Mouse (Mus musculus) liver, embryonic 16.5 days (tissue): Measurements from ENCODE around the gene Pnmal1. TPM values are rescaled to one million over a fixed set of nuclear protein-coding genes. Genes with fewer than 3 reads are reported as not detected.

Source experiments
- ATAC-seq: fragments of 200-750 bp; cut with Nextera tagmentation; 2 replicates; pipeline ENCODE4 v1.8.0; 2017; ENCODE audit warnings: low read depth, mild to moderate bottlenecking, moderate number of reproducible peaks, moderate library complexity
- H3K27ac ChIP-seq: fragments of 300-500 bp; sonication (generic); 2 replicates; pipeline ENCODE4 v1.5.1; 2014; ENCODE audit warnings: mild to moderate bottlenecking, low read length
- H3K27me3 ChIP-seq: fragments of 300-500 bp; sonication (generic); 2 replicates; pipeline ENCODE4 v1.6.1; 2014; ENCODE audit warnings: low read depth, low read length, mixed read lengths; ENCODE audit not compliant: control insufficient read depth, insufficient read depth
- H3K36me3 ChIP-seq: fragments of 300-500 bp; sonication (generic); 2 replicates; pipeline ENCODE4 v1.6.1; 2014; ENCODE audit warnings: mild to moderate bottlenecking; ENCODE audit not compliant: control insufficient read depth, insufficient read depth
- H3K4me1 ChIP-seq: fragments of 300-500 bp; sonication (generic); 2 replicates; pipeline ENCODE4 v1.6.1; 2014; ENCODE audit warnings: low read depth, low read length, mixed read lengths; ENCODE audit not compliant: control insufficient read depth
- H3K4me2 ChIP-seq: fragments of 300-500 bp; sonication (generic); 2 replicates; pipeline ENCODE4 v1.6.1; 2014; ENCODE audit warnings: low read depth, low read length, mixed read lengths
- H3K4me3 ChIP-seq: fragments of 300-500 bp; sonication (generic); 2 replicates; pipeline ENCODE4 v1.5.1; 2014; ENCODE audit warnings: low read depth, mild to moderate bottlenecking, low read length
- H3K9ac ChIP-seq: fragments of 300-500 bp; sonication (generic); 2 replicates; pipeline ENCODE4 v1.6.1; 2014; ENCODE audit warnings: low read depth, low read length
- H3K9me3 ChIP-seq: fragments of 300-500 bp; sonication (generic); replicated peaks from 2 replicates; pipeline ENCODE4 v1.6.1; 2016; ENCODE audit warnings: low read length; ENCODE audit not compliant: control insufficient read depth
- WGBS: fragments of 180-500 bp; shearing (Covaris S2); extraction: QIAGEN DNeasy Blood & Tissue Kit; methylation state at CpG from one replicate; pipeline ENCODE4 v1.1.7; 2014; ENCODE audit not compliant: insufficient replicate concordance; 5-methylcytosine and 5-hydroxymethylcytosine counted together
- polyA plus RNA-seq: library from polyadenylated mRNA; unstranded; fragments of >200 nt; fragmentation: Nextera tagmentation; extraction: Ambion mirVana; gene quantifications from 2 replicates; pipeline ENCODE4 v1.2.1, GENCODE M21; 2015

Gene Pnmal1
- 0.02 and 0.05 TPM in 2 replicates for polyA plus RNA-seq

GRCm38 (mm10) chr7:16959539-16960187 is at the start of gene Pnmal1:
Pnmal1 (plus strand) TSS chr7:16959679.
- 35% methylated on average over 17 of the region's 17 CpGs for whole genome bisulfite sequencing
- Histone ChIP-seq H3K4me2 (no peak within 1 kb of the TSS), H3K9me3 (no peaks in the 10 kb centered on the region), H3K9ac (no peak within 1 kb of the TSS), H3K4me1 (no peaks in the 10 kb centered on the region), H3K27me3 (no peaks in the 10 kb centered on the region; the same call in 1 of the 2 replicates), H3K36me3 (no peaks in the 10 kb centered on the region), H3K4me3 (no peak within 1 kb of the TSS), H3K27ac (no peak within 1 kb of the TSS)
- no peak for ATAC-seq

GRCm38 (mm10) chr7:16909909-16910308 is 49.6 kb upstream of the Pnmal1 start:
- Histone ChIP-seq H3K9me3 (no peaks in the 10 kb centered on the region), H3K4me1 (peaks cover 11% of the 10 kb centered on the region), H3K4me3 (no peak overlapping the region), H3K4me2 (no peak overlapping the region), H3K9ac (no peak overlapping the region), H3K27me3 (peaks cover 10% of the 10 kb centered on the region), H3K36me3 (peaks cover 5% of the 10 kb centered on the region), H3K27ac (no peak overlapping the region)
- no peak for ATAC-seq
- WGBS = 22% methylated on average over 10 of the region's 10 CpGs

- no peaks in the 10 kb centered on the region for H3K9me3 ChIP-seq
- no peak overlapping the region for H3K4me2 ChIP-seq
- no peak overlapping the region for H3K4me3 ChIP-seq
- ATAC-seq = no peak
- H3K27ac ChIP-seq = no peak overlapping the region
- H3K27me3 ChIP-seq = peaks cover 10% of the 10 kb centered on the region
- 70% methylated on average over 3 of the region's 3 CpGs for WGBS
- peaks cover 23% of the 10 kb centered on the region for H3K36me3 ChIP-seq
- no peak overlapping the region for H3K9ac ChIP-seq
- H3K4me1 ChIP-seq = no peaks in the 10 kb centered on the region; the same call in 1 of the 2 replicates
Measured at GRCm38 (mm10) chr7:16911904-16912303, 47.6 kb upstream of the Pnmal1 start.

- 71% methylated on average over 6 of the region's 6 CpGs for WGBS
Measured at GRCm38 (mm10) chr7:16912360-16912759, 47.1 kb upstream of the Pnmal1 start.

GRCm38 (mm10) chr7:16913806-16914452 is 45.5 kb upstream of the Pnmal1 start:
- H3K27me3 ChIP-seq = peaks cover 4% of the 10 kb centered on the region
- H3K9ac ChIP-seq = no peak overlapping the region
- ATAC-seq = peak; percentile 25; the same call in 1 of the 2 replicates
- WGBS = 31% methylated on average over 10 of the region's 10 CpGs
- H3K27ac ChIP-seq = no peak overlapping the region
- H3K9me3 ChIP-seq = no peaks in the 10 kb centered on the region
- peaks cover 2% of the 10 kb centered on the region for H3K4me1 ChIP-seq
- H3K4me2 ChIP-seq = no peak overlapping the region
- peaks cover 42% of the 10 kb centered on the region for H3K36me3 ChIP-seq
- H3K4me3 ChIP-seq = no peak overlapping the region

More at GRCm38 (mm10) chr7:16912360-16912759, 47.1 kb upstream of the Pnmal1 start:
- no peak overlapping the region for H3K4me2 ChIP-seq
- ATAC-seq = no peak
- no peaks in the 10 kb centered on the region; the same call in 1 of the 2 replicates for H3K4me1 ChIP-seq
- no peak overlapping the region for H3K27ac ChIP-seq
- H3K27me3 ChIP-seq = peaks cover 10% of the 10 kb centered on the region
- no peak overlapping the region for H3K4me3 ChIP-seq
- peaks cover 27% of the 10 kb centered on the region for H3K36me3 ChIP-seq
- no peaks in the 10 kb centered on the region for H3K9me3 ChIP-seq
- H3K9ac ChIP-seq = no peak overlapping the region

- H3K27me3 ChIP-seq = no peaks in the 10 kb centered on the region
- no peak overlapping the region for H3K27ac ChIP-seq
- no peak overlapping the region for H3K4me3 ChIP-seq
- H3K36me3 ChIP-seq = peaks cover 44% of the 10 kb centered on the region
- no peak overlapping the region for H3K4me2 ChIP-seq
- ATAC-seq = no peak
- H3K9ac ChIP-seq = no peak overlapping the region
- 83% methylated on average over 18 of the region's 18 CpGs for WGBS
- peaks cover 10% of the 10 kb centered on the region for H3K4me1 ChIP-seq
- H3K9me3 ChIP-seq = no peaks in the 10 kb centered on the region
Measured at GRCm38 (mm10) chr7:16914453-16915343, 44.8 kb upstream of the Pnmal1 start.

- 91% methylated on average over 32 of the region's 32 CpGs for WGBS
- H3K36me3 ChIP-seq = peaks cover 44% of the 10 kb centered on the region
Measured at GRCm38 (mm10) chr7:16915461-16916340, 43.8 kb upstream of the Pnmal1 start.

More at GRCm38 (mm10) chr7:16915461-16916340, 43.8 kb upstream of the Pnmal1 start:
- H3K4me1 ChIP-seq = peaks cover 18% of the 10 kb centered on the region
- H3K9me3 ChIP-seq = no peaks in the 10 kb centered on the region
- ATAC-seq = no peak
- no peak overlapping the region for H3K27ac ChIP-seq
- no peak overlapping the region for H3K4me3 ChIP-seq
- H3K9ac ChIP-seq = no peak overlapping the region
- no peaks in the 10 kb centered on the region for H3K27me3 ChIP-seq
- no peak overlapping the region for H3K4me2 ChIP-seq
